Mouse (Mus musculus): Measurements from ENCODE around the gene Amd2. TPM values are rescaled to one million over a fixed set of nuclear protein-coding genes. Genes with fewer than 3 reads are reported as not detected.

The Amd2 gene
- 2.3 and 2.7 TPM in 2 replicates for polyA plus RNA-seq (2015; fragmentation: Nextera tagmentation; extraction: Ambion mirVana)

- no peak for ATAC-seq (ENCODE audit: low read depth)
- 97% methylated on average over 8 of the region's 8 CpGs for WGBS
These were observed at the start of gene Amd2 for GRCm38 (mm10) chr10:35711792-35712191. Gene Amd2 (minus strand): TSS chr10:35711892.

GRCm38 (mm10) chr10:35761280-35761679 is 49.6 kb upstream of the Amd2 start:
- 65% methylated on average over 3 of the region's 3 CpGs for WGBS
- Histone ChIP-seq H3K27me3 (ENCODE audit: control insufficient read depth, insufficient read depth, low read depth, low read length) (no peaks in the 10 kb centered on the region), H3K9me3 (ENCODE audit: control insufficient read depth, low read length) (no peaks in the 10 kb centered on the region), H3K9ac (ENCODE audit: low read length) (no peak overlapping the region), H3K4me1 (replicated peaks; ENCODE audit: control insufficient read depth, insufficient read depth, low read length) (no peaks in the 10 kb centered on the region), H3K4me3 (ENCODE audit: low read length) (no peak overlapping the region), H3K27ac (ENCODE audit: low read length) (no peak overlapping the region), H3K4me2 (ENCODE audit: low read depth, low read length) (no peak overlapping the region), H3K36me3 (ENCODE audit: control insufficient read depth, insufficient read depth, low read length) (no peaks in the 10 kb centered on the region)
- no peak for ATAC-seq (ENCODE audit: low read depth)

More at GRCm38 (mm10) chr10:35711792-35712191, at the start of gene Amd2:
- no peaks in the 10 kb centered on the region for H3K4me1 ChIP-seq (replicated peaks; ENCODE audit: control insufficient read depth, insufficient read depth, low read length)
- no peak within 1 kb of the TSS for H3K4me2 ChIP-seq (ENCODE audit: low read depth, low read length)
- no peaks in the 10 kb centered on the region for H3K9me3 ChIP-seq (ENCODE audit: control insufficient read depth, low read length)
- no peaks in the 10 kb centered on the region for H3K36me3 ChIP-seq (ENCODE audit: control insufficient read depth, insufficient read depth, low read length)
- no peak within 1 kb of the TSS for H3K27ac ChIP-seq (ENCODE audit: low read length)
- H3K9ac ChIP-seq (ENCODE audit: low read length): no peak within 1 kb of the TSS
- no peaks in the 10 kb centered on the region for H3K27me3 ChIP-seq (ENCODE audit: control insufficient read depth, insufficient read depth, low read depth, low read length)
- H3K4me3 ChIP-seq (ENCODE audit: low read length): no peak within 1 kb of the TSS

GRCm38 (mm10) chr10:35737639-35738038 is 25.9 kb upstream of the Amd2 start:
- Histone ChIP-seq H3K4me2 (ENCODE audit: low read depth, low read length) (no peak overlapping the region), H3K9me3 (ENCODE audit: control insufficient read depth, low read length) (no peaks in the 10 kb centered on the region), H3K27ac (ENCODE audit: low read length) (no peak overlapping the region), H3K36me3 (ENCODE audit: control insufficient read depth, insufficient read depth, low read length) (no peaks in the 10 kb centered on the region), H3K4me1 (replicated peaks; ENCODE audit: control insufficient read depth, insufficient read depth, low read length) (no peaks in the 10 kb centered on the region), H3K27me3 (ENCODE audit: control insufficient read depth, insufficient read depth, low read depth, low read length) (no peaks in the 10 kb centered on the region), H3K9ac (ENCODE audit: low read length) (no peak overlapping the region), H3K4me3 (ENCODE audit: low read length) (no peak overlapping the region)
- ATAC-seq (ENCODE audit: low read depth): no peak
- WGBS: 81% methylated on average over 2 of the region's 2 CpGs

GRCm38 (mm10) chr10:35714266-35714665 is 2.6 kb upstream of the Amd2 start:
- Histone ChIP-seq H3K27me3 (ENCODE audit: control insufficient read depth, insufficient read depth, low read depth, low read length) (no peaks in the 10 kb centered on the region), H3K9me3 (ENCODE audit: control insufficient read depth, low read length) (no peaks in the 10 kb centered on the region), H3K27ac (ENCODE audit: low read length) (no peak overlapping the region), H3K4me2 (ENCODE audit: low read depth, low read length) (no peak overlapping the region), H3K4me1 (replicated peaks; ENCODE audit: control insufficient read depth, insufficient read depth, low read length) (no peaks in the 10 kb centered on the region), H3K36me3 (ENCODE audit: control insufficient read depth, insufficient read depth, low read length) (no peaks in the 10 kb centered on the region), H3K9ac (ENCODE audit: low read length) (no peak overlapping the region), H3K4me3 (ENCODE audit: low read length) (no peak overlapping the region)
- peak; percentile 67 for ATAC-seq (ENCODE audit: low read depth)

Measured in lung, embryonic 16.5 days (tissue).